Mouse (Mus musculus) adipocyte (in vitro differentiated cells): ENCODE data around the gene 1700003F12Rik.
A peak's percentile ranks its signal among the peaks of the same experiment; 100 is the strongest.

Source experiments
- DNase-seq: peaks from one replicate; pipeline ENCODE4 v3.0.0-alpha.2; 2016; ENCODE audit warnings: low spot score

1700003F12Rik gene

GRCm38 (mm10) chr2:154549127-154549885 lies 2.4 kb downstream of the 1700003F12Rik start:
- DNase-seq = no peak

GRCm38 (mm10) chr2:154549886-154550189 lies 3.0 kb downstream of the 1700003F12Rik start:
- no peak for DNase-seq

- no peak for DNase-seq
Observed at GRCm38 (mm10) chr2:154550937-154551336, 4.1 kb downstream of the 1700003F12Rik start.

- no peak for DNase-seq
Observed at GRCm38 (mm10) chr2:154551476-154551875, 4.6 kb downstream of the 1700003F12Rik start, which contains the start of gene Actl10. Gene Actl10, plus strand, starts transcription at chr2:154551776.

GRCm38 (mm10) chr2:154551927-154552326 lies 5.0 kb downstream of the 1700003F12Rik start:
- DNase-seq = no peak

- DNase-seq = no peak
Observed at GRCm38 (mm10) chr2:154552424-154552907, 5.6 kb downstream of the 1700003F12Rik start.

- no peak for DNase-seq
Observed at GRCm38 (mm10) chr2:154555235-154555634, 8.3 kb downstream of the 1700003F12Rik start.

- no peak for DNase-seq
Observed at GRCm38 (mm10) chr2:154557184-154557832, 10.4 kb downstream of the 1700003F12Rik start.

- DNase-seq = no peak
Observed at GRCm38 (mm10) chr2:154558264-154559039, 11.6 kb downstream of the 1700003F12Rik start, which contains the start of gene Necab3. Gene Necab3, minus strand, starts transcription at chr2:154558890.

GRCm38 (mm10) chr2:154563612-154564170 lies 16.8 kb downstream of the 1700003F12Rik start:
- no peak for DNase-seq

GRCm38 (mm10) chr2:154565562-154565961 lies 18.7 kb downstream of the 1700003F12Rik start:
- DNase-seq = no peak

- no peak for DNase-seq
Observed at GRCm38 (mm10) chr2:154566641-154567040, 19.8 kb downstream of the 1700003F12Rik start.

- no peak for DNase-seq
Observed at GRCm38 (mm10) chr2:154567766-154568165, 20.9 kb downstream of the 1700003F12Rik start.

- peak; percentile 76 for DNase-seq
Observed at GRCm38 (mm10) chr2:154568329-154569070, 21.6 kb downstream of the 1700003F12Rik start.

- DNase-seq = peak; percentile 85
Observed at GRCm38 (mm10) chr2:154569071-154569748, 22.3 kb downstream of the 1700003F12Rik start.

GRCm38 (mm10) chr2:154569836-154570286 lies 23.0 kb downstream of the 1700003F12Rik start, which contains the start of gene E2f1:
Gene E2f1, minus strand, starts transcription at chr2:154569892.
- DNase-seq = peak; percentile 96

GRCm38 (mm10) chr2:154570666-154571065 lies 23.8 kb downstream of the 1700003F12Rik start:
- no peak for DNase-seq

GRCm38 (mm10) chr2:154571266-154571665 lies 24.4 kb downstream of the 1700003F12Rik start:
- no peak for DNase-seq

GRCm38 (mm10) chr2:154571976-154572375 lies 25.1 kb downstream of the 1700003F12Rik start:
- no peak for DNase-seq

GRCm38 (mm10) chr2:154572996-154573395 lies 26.1 kb downstream of the 1700003F12Rik start:
- DNase-seq = no peak

GRCm38 (mm10) chr2:154574271-154574670 lies 27.4 kb downstream of the 1700003F12Rik start:
- no peak for DNase-seq
